Mouse (Mus musculus) G1E-ER4 (cell line): Measurements from ENCODE around the gene Plcg2. TPM values are rescaled to one million over a fixed set of nuclear protein-coding genes. Genes with fewer than 3 reads are reported as not detected.

Experiments
- GATA1 ChIP-seq: IDR thresholded peaks from one replicate; pipeline ENCODE4 v1.8.0; 2012; ENCODE audit warnings: low read length, inconsistent platforms
- polyA plus RNA-seq: library from polyadenylated mRNA; stranded (reverse); fragments of >175 nt; gene quantifications from 2 replicates; pipeline ENCODE4 v1.2.3, GENCODE M21; 2012

Gene Plcg2
- polyA plus RNA-seq, 1 experiment: not detected

GRCm38 (mm10) chr8:117634406-117634805 is 136.3 kb downstream of the Plcg2 start:
- no peak for TF ChIP-seq GATA1

- TF ChIP-seq GATA1: no peak
These were observed 139.4 kb downstream of the Plcg2 start for GRCm38 (mm10) chr8:117637462-117637861.

- TF ChIP-seq GATA1: no peak
These were observed 141.5 kb downstream of the Plcg2 start for GRCm38 (mm10) chr8:117639631-117640030.

- TF ChIP-seq GATA1: no peak
These were observed 147.4 kb downstream of the Plcg2 start for GRCm38 (mm10) chr8:117645486-117645885.

GRCm38 (mm10) chr8:117646020-117646419 is 147.9 kb downstream of the Plcg2 start:
- TF ChIP-seq GATA1: no peak

- no peak for TF ChIP-seq GATA1
These were observed 148.3 kb downstream of the Plcg2 start for GRCm38 (mm10) chr8:117646440-117646839.

- no peak for TF ChIP-seq GATA1
These were observed 154.2 kb downstream of the Plcg2 start for GRCm38 (mm10) chr8:117652318-117652717.

- TF ChIP-seq GATA1: no peak
These were observed 160.9 kb downstream of the Plcg2 start for GRCm38 (mm10) chr8:117658990-117659389.

GRCm38 (mm10) chr8:117660358-117661031 is 162.4 kb downstream of the Plcg2 start:
- TF ChIP-seq GATA1: no peak

GRCm38 (mm10) chr8:117667349-117668124 is 169.4 kb downstream of the Plcg2 start:
- TF ChIP-seq GATA1: no peak

- no peak for TF ChIP-seq GATA1
These were observed 172.4 kb downstream of the Plcg2 start for GRCm38 (mm10) chr8:117670461-117670860.

- no peak for TF ChIP-seq GATA1
These were observed 174.5 kb downstream of the Plcg2 start for GRCm38 (mm10) chr8:117672558-117672957.

- no peak for TF ChIP-seq GATA1
These were observed 175.3 kb downstream of the Plcg2 start, which contains the start of gene Sdr42e1 for GRCm38 (mm10) chr8:117673430-117673830. Gene Sdr42e1, minus strand, starts transcription at chr8:117673689.

GRCm38 (mm10) chr8:117675171-117675570 is 177.1 kb downstream of the Plcg2 start:
- TF ChIP-seq GATA1: no peak

- no peak for TF ChIP-seq GATA1
These were observed 178.4 kb downstream of the Plcg2 start for GRCm38 (mm10) chr8:117676460-117676859.

GRCm38 (mm10) chr8:117677011-117677410 is 178.9 kb downstream of the Plcg2 start:
- no peak for TF ChIP-seq GATA1

- no peak for TF ChIP-seq GATA1
These were observed 180.6 kb downstream of the Plcg2 start for GRCm38 (mm10) chr8:117678650-117679049.
